Mouse (Mus musculus) heart, adult 2 months (tissue): Measurements from ENCODE around the gene Smchd1.

Source experiments
- CTCF ChIP-seq: fragments of 200-600 bp; IDR thresholded peaks from 2 replicates; pipeline ENCODE4 v1.8.1; 2022; ENCODE audit warnings: antibody characterized with exemption, mild to moderate bottlenecking, moderate library complexity
- EP300 ChIP-seq: fragments of 200-500 bp; IDR thresholded peaks from 2 replicates; pipeline ENCODE4 v1.6.1; 2011; ENCODE audit warnings: low read depth, low read length, control low read depth; ENCODE audit not compliant: insufficient read depth

DNA sequence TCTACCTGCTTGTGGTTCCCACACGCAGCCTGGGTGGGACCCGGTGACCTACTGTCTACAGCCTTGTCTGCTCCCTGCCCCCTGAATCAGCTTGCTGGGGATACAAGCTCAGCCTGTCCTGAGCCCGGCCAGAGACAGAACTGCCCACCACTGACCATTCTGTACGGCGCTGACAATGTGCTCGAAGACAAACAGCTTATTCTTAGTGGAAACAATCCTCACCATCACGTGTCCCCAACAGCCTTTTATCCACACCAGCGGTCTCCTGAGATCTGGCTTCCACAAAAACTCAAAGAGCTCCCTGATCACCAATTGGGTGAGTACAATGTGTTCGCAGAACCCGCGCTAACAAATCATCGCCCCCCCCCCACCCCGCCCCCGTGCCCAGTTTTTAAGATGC, 166.0 kb downstream of the Smchd1 start:
- TF ChIP-seq EP300, result no peak
- TF ChIP-seq CTCF, result no peak
